Mouse (Mus musculus): ENCODE measurements around the gene 1110008P14Rik. TPM values are rescaled to one million over a fixed set of nuclear protein-coding genes. Genes with fewer than 3 reads are reported as not detected.

The 1110008P14Rik gene
- 28.0 and 39.6 TPM in 2 replicates for polyA plus RNA-seq (2011; ENCODE audit: insufficient read depth, insufficient read length, low replicate concordance, missing spikeins)

DNA sequence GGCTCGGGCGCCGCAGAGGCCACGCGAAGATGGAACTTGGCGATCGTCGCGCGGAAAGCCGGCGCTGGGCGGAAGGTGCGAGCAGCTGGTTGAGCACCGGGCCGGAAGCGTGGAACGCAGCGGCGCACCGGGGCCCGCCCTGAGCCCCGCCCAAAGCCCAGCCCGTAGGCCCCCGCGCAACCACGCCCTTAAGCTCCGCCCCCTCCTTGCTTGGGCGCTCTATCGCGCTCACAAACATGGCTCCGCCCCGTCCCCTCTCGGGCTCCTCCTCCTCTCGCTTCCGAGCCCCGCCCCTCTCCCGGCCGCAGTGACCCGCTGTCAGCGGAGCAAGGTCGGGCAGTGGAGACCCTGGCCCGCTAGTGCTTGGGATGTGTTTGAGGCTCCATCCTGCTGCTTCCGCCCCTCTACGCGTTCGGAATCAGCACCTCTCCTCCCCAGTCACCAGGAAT is at the start of gene 1110008P14Rik:
Gene 1110008P14Rik (minus strand): TSS at position 164 of the 449 bp plus-strand sequence.
- WGBS: under 1% methylated on average over 47 of the region's 47 CpGs
- Histone ChIP-seq H3K4me3 (replicated peaks; ENCODE audit: control insufficient read depth, low read depth, low read length) (peak within 1 kb of the TSS; percentile 76), H3K4me1 (ENCODE audit: control insufficient read depth, insufficient read depth, low read length) (peaks cover 4% of the 10 kb centered on the region), H3K27ac (ENCODE audit: control insufficient read depth, insufficient read depth, low read depth, low read length, poor library complexity) (peak within 1 kb of the TSS; percentile 59)
- no peak for TF ChIP-seq CTCF (IDR thresholded peaks at IDR 0.05; ENCODE audit: control insufficient read depth, insufficient read depth, low read length)
- peak; percentile 62; the same call in 1 of the 2 replicates for TF ChIP-seq POLR2A (IDR thresholded peaks at IDR 0.05; ENCODE audit: borderline replicate concordance, control insufficient read depth, low read depth, low read length)

- WGBS: 86% methylated on average over 18 of the region's 18 CpGs
- no peak overlapping the region for H3K27ac ChIP-seq (ENCODE audit: control insufficient read depth, insufficient read depth, low read depth, low read length, poor library complexity)
- H3K4me1 ChIP-seq (ENCODE audit: control insufficient read depth, insufficient read depth, low read length): peaks cover 5% of the 10 kb centered on the region; the same call in 1 of the 2 replicates
- TF ChIP-seq POLR2A (IDR thresholded peaks at IDR 0.05; ENCODE audit: borderline replicate concordance, control insufficient read depth, low read depth, low read length) (no peak), CTCF (IDR thresholded peaks at IDR 0.05; ENCODE audit: control insufficient read depth, insufficient read depth, low read length) (no peak)
- no peak overlapping the region for H3K4me3 ChIP-seq (replicated peaks; ENCODE audit: control insufficient read depth, low read depth, low read length)
Observed at GRCm38 (mm10) chr2:32430701-32431676, 49.3 kb upstream of the 1110008P14Rik start.

GRCm38 (mm10) chr2:32429215-32429891 is 47.6 kb upstream of the 1110008P14Rik start:
- WGBS: 51% methylated on average over 4 of the region's 4 CpGs
- TF ChIP-seq CTCF (IDR thresholded peaks at IDR 0.05; ENCODE audit: control insufficient read depth, insufficient read depth, low read length) (no peak), POLR2A (IDR thresholded peaks at IDR 0.05; ENCODE audit: borderline replicate concordance, control insufficient read depth, low read depth, low read length) (no peak)
- no peak overlapping the region for H3K4me3 ChIP-seq (replicated peaks; ENCODE audit: control insufficient read depth, low read depth, low read length)
- H3K27ac ChIP-seq (ENCODE audit: control insufficient read depth, insufficient read depth, low read depth, low read length, poor library complexity): no peak overlapping the region
- peaks cover 5% of the 10 kb centered on the region; the same call in 1 of the 2 replicates for H3K4me1 ChIP-seq (ENCODE audit: control insufficient read depth, insufficient read depth, low read length)

DNA sequence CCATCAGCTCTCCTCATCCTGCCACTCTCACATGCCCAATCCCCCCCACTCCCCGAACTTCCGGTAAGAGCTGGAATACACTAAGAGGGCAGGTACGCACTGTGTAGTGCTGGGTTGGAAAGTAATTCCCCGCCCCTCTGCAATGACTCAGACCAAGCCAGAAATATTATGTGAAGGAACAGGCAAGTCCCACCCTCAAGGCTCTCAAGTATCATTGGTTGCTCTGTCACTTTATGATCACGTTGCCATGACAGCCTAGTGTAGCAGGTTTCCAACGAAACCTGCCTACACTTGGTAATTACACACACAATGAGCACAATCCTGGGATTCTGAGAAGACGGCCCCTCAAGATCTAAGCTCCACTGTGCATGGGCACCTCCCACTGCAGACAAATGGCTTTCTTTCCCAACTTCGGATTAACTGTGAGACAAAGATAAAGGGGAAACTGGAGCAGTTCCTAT is 46.6 kb upstream of the 1110008P14Rik start:
- peaks cover 5% of the 10 kb centered on the region; the same call in 1 of the 2 replicates for H3K4me1 ChIP-seq (ENCODE audit: control insufficient read depth, insufficient read depth, low read length)
- no peak for TF ChIP-seq CTCF (IDR thresholded peaks at IDR 0.05; ENCODE audit: control insufficient read depth, insufficient read depth, low read length)
- no peak for TF ChIP-seq POLR2A (IDR thresholded peaks at IDR 0.05; ENCODE audit: borderline replicate concordance, control insufficient read depth, low read depth, low read length)
- WGBS: 19% methylated on average over 8 of the region's 8 CpGs
- H3K4me3 ChIP-seq (replicated peaks; ENCODE audit: control insufficient read depth, low read depth, low read length): no peak overlapping the region
- H3K27ac ChIP-seq (ENCODE audit: control insufficient read depth, insufficient read depth, low read depth, low read length, poor library complexity): no peak overlapping the region

DNA sequence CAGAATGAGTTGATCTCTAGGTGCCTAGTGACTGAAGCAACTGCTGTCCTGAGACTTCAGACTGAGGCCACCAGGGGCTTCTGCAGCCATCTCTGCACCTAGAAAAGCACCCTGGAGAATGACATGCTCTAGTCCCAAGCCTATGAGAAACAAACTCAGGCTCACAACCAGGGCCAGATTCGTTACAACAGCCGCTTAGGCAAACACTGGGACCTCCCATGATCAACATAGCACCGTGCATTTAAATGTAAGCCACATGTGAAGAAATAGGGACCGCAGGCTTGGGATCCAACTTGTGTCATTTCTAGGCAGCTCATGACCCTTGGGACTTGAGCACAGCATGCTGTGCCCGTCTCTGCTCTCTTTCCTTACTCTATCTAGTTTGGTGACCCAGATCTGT is 46.0 kb upstream of the 1110008P14Rik start:
- no peak overlapping the region for H3K4me3 ChIP-seq (replicated peaks; ENCODE audit: control insufficient read depth, low read depth, low read length)
- peaks cover 5% of the 10 kb centered on the region; the same call in 1 of the 2 replicates for H3K4me1 ChIP-seq (ENCODE audit: control insufficient read depth, insufficient read depth, low read length)
- no peak overlapping the region for H3K27ac ChIP-seq (ENCODE audit: control insufficient read depth, insufficient read depth, low read depth, low read length, poor library complexity)
- no peak for TF ChIP-seq CTCF (IDR thresholded peaks at IDR 0.05; ENCODE audit: control insufficient read depth, insufficient read depth, low read length)
- no peak for TF ChIP-seq POLR2A (IDR thresholded peaks at IDR 0.05; ENCODE audit: borderline replicate concordance, control insufficient read depth, low read depth, low read length)
- 73% methylated on average over 5 of the region's 5 CpGs for WGBS

GRCm38 (mm10) chr2:32426141-32426540 is 44.4 kb upstream of the 1110008P14Rik start:
- H3K27ac ChIP-seq (ENCODE audit: control insufficient read depth, insufficient read depth, low read depth, low read length, poor library complexity): no peak overlapping the region
- TF ChIP-seq POLR2A (IDR thresholded peaks at IDR 0.05; ENCODE audit: borderline replicate concordance, control insufficient read depth, low read depth, low read length) (no peak), CTCF (IDR thresholded peaks at IDR 0.05; ENCODE audit: control insufficient read depth, insufficient read depth, low read length) (no peak)
- no peak overlapping the region for H3K4me3 ChIP-seq (replicated peaks; ENCODE audit: control insufficient read depth, low read depth, low read length)
- H3K4me1 ChIP-seq (ENCODE audit: control insufficient read depth, insufficient read depth, low read length): peaks cover 5% of the 10 kb centered on the region; the same call in 1 of the 2 replicates
- 84% methylated on average over 1 of the region's 1 CpGs for WGBS

DNA sequence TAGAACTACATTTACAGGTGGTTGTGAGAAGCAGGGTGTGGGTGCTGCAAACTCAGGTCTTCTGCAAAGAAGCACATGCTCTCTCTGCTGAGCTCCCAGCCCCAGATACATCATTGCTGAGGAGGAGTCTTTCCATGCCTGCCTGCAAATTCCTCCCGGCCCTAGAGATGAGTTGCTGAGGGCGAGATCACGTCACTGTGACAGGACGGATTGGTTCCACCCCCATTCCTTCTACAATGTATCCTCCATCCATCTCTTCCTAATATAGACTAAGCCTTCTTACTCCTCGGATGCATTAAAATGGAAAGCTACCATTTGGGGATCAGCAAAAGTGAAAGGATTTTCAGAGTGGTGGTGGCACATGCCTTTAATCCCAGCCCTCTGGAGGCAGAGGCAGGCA is 43.8 kb upstream of the 1110008P14Rik start:
- WGBS: 88% methylated on average over 5 of the region's 5 CpGs
- peaks cover 5% of the 10 kb centered on the region; the same call in 1 of the 2 replicates for H3K4me1 ChIP-seq (ENCODE audit: control insufficient read depth, insufficient read depth, low read length)
- no peak overlapping the region for H3K4me3 ChIP-seq (replicated peaks; ENCODE audit: control insufficient read depth, low read depth, low read length)
- no peak overlapping the region for H3K27ac ChIP-seq (ENCODE audit: control insufficient read depth, insufficient read depth, low read depth, low read length, poor library complexity)
- TF ChIP-seq POLR2A (IDR thresholded peaks at IDR 0.05; ENCODE audit: borderline replicate concordance, control insufficient read depth, low read depth, low read length): no peak
- no peak for TF ChIP-seq CTCF (IDR thresholded peaks at IDR 0.05; ENCODE audit: control insufficient read depth, insufficient read depth, low read length)
